Mouse (Mus musculus) liver, postnatal 0 days (tissue): ENCODE results near the gene Scn11a. TPM values are rescaled to one million over a fixed set of nuclear protein-coding genes. Genes with fewer than 3 reads are reported as not detected.

Source experiments
- ATAC-seq: fragments of 200-750 bp; cut with Nextera tagmentation; 2 replicates; pipeline ENCODE4 v1.8.0; 2017; ENCODE audit warnings: mild to moderate bottlenecking, moderate library complexity
- DNase-seq: peaks from one replicate; pipeline ENCODE4 v3.0.0-alpha.2; 2016
- H3K27ac ChIP-seq: fragments of 300-500 bp; sonication (generic); 2 replicates; pipeline ENCODE4 v1.5.1; 2014; ENCODE audit warnings: antibody characterized with exemption, moderate library complexity, mild to moderate bottlenecking, low read depth
- H3K27me3 ChIP-seq: fragments of 300-500 bp; sonication (generic); 2 replicates; pipeline ENCODE4 v1.6.1; 2014; ENCODE audit warnings: low read length, control low read depth, mixed read lengths; ENCODE audit not compliant: insufficient read depth
- H3K36me3 ChIP-seq: fragments of 300-500 bp; sonication (generic); replicated peaks from 2 replicates; pipeline ENCODE4 v1.6.1; 2014; ENCODE audit warnings: mild to moderate bottlenecking, control low read depth, low read length, moderate library complexity, mixed read lengths; ENCODE audit not compliant: insufficient read depth
- H3K4me1 ChIP-seq: fragments of 300-500 bp; sonication (generic); 2 replicates; pipeline ENCODE4 v1.6.1; 2014; ENCODE audit warnings: antibody characterized with exemption, mild to moderate bottlenecking, control low read depth; ENCODE audit not compliant: insufficient read depth
- H3K4me2 ChIP-seq: fragments of 300-500 bp; sonication (generic); 2 replicates; pipeline ENCODE4 v1.6.1; 2014; ENCODE audit warnings: low read depth, mild to moderate bottlenecking, low read length, moderate library complexity, mixed read lengths
- H3K4me3 ChIP-seq: fragments of 300-500 bp; sonication (generic); 2 replicates; pipeline ENCODE4 v1.5.1; 2014; ENCODE audit warnings: low read depth, low read length
- H3K9ac ChIP-seq: fragments of 300-500 bp; sonication (generic); replicated peaks from 2 replicates; pipeline ENCODE4 v1.6.1; 2014; ENCODE audit warnings: mild to moderate bottlenecking, moderate library complexity
- H3K9me3 ChIP-seq: fragments of 300-500 bp; sonication (generic); 2 replicates; pipeline ENCODE4 v1.6.1; 2016; ENCODE audit warnings: mild to moderate bottlenecking, control low read depth, low read length, mixed read lengths
- CTCF ChIP-seq: sonication (generic); IDR thresholded peaks from 2 replicates; pipeline ENCODE4 v1.5.1; 2016; ENCODE audit warnings: antibody characterized with exemption, low read depth
- EP300 ChIP-seq: IDR thresholded peaks from 2 replicates; pipeline ENCODE4 v1.6.1; 2016; ENCODE audit warnings: antibody characterized with exemption, low read depth, mild to moderate bottlenecking
- WGBS: fragments of 180-500 bp; shearing (Covaris S2); extraction: QIAGEN DNeasy Blood & Tissue Kit; methylation state at CpG from one replicate; pipeline ENCODE4 v1.1.7; 2014; ENCODE audit not compliant: insufficient replicate concordance; 5-methylcytosine and 5-hydroxymethylcytosine counted together
- polyA plus RNA-seq: library from polyadenylated mRNA; unstranded; fragments of >200 nt; fragmentation: Nextera tagmentation; extraction: Ambion mirVana; gene quantifications from 2 replicates; pipeline ENCODE4 v1.2.1, GENCODE M21; 2015

The Scn11a gene
- polyA plus RNA-seq, 1 experiment from 2014 or later: not detected

- ATAC-seq: no peak
- no peak overlapping the region for H3K4me3 ChIP-seq
- no peak overlapping the region for H3K9ac ChIP-seq
- H3K4me2 ChIP-seq: no peak overlapping the region
- H3K4me1 ChIP-seq: no peaks in the 10 kb centered on the region
- H3K27me3 ChIP-seq: no peaks in the 10 kb centered on the region
- 61% methylated on average over 15 of the region's 15 CpGs for WGBS
- no peaks in the 10 kb centered on the region for H3K9me3 ChIP-seq
- no peak overlapping the region for H3K27ac ChIP-seq
- TF ChIP-seq CTCF (no peak), EP300 (no peak)
- no peaks in the 10 kb centered on the region for H3K36me3 ChIP-seq
- DNase-seq: no peak
Observed at GRCm38 (mm10) chr9:119803845-119804500, 21.3 kb downstream of the Scn11a start.

DNA sequence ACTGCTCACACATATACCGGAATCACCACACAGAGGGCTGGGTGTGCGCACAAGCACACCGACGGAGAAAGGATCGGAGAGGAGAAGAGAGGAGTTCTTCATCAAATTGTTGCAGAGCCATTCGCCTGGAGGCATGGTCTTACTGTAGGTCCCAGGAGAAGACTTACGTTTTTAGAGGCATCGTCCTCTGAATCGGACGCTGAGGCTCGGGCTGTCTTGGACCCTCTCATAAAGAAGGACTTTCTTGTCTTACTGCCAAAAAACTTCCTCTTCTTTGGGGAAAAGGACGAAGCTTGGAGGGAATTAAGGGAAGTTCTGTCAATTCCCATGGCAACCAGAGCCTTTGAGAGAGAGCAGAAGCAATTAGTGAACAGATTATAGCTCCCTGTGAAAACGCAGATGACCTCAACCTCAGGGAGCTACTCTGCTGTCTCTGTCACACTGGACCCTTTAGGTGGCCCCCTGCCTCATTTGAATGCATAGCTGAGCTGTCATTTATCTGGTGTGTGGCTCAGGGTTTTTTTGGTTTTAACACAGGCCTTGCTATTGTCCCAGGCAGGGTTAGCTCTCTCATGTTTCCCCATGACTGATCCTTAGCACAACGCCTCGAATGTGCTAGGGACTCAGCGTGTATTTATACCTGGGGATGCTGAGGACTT lies 22.0 kb downstream of the Scn11a start:
- Histone ChIP-seq H3K36me3 (no peaks in the 10 kb centered on the region), H3K9ac (no peak overlapping the region), H3K27ac (no peak overlapping the region), H3K9me3 (no peaks in the 10 kb centered on the region), H3K4me3 (no peak overlapping the region), H3K27me3 (no peaks in the 10 kb centered on the region), H3K4me1 (no peaks in the 10 kb centered on the region), H3K4me2 (no peak overlapping the region)
- no peak for TF ChIP-seq CTCF
- no peak for TF ChIP-seq EP300
- WGBS: 63% methylated on average over 16 of the region's 16 CpGs
- no peak for ATAC-seq
- no peak for DNase-seq

- TF ChIP-seq EP300 (no peak), CTCF (no peak)
- H3K4me3 ChIP-seq: no peak overlapping the region
Observed at GRCm38 (mm10) chr9:119801460-119801859, 23.8 kb downstream of the Scn11a start.

GRCm38 (mm10) chr9:119796791-119797190 lies 28.5 kb downstream of the Scn11a start:
- ATAC-seq (no peak), DNase-seq (no peak)
- 73% methylated on average over 4 of the region's 4 CpGs for whole genome bisulfite sequencing
- no peak overlapping the region for H3K4me3 ChIP-seq
- TF ChIP-seq EP300: no peak
- TF ChIP-seq CTCF: no peak
- no peaks in the 10 kb centered on the region for H3K4me1 ChIP-seq
- H3K27ac ChIP-seq: no peak overlapping the region
- H3K9ac ChIP-seq: no peak overlapping the region
- no peak overlapping the region for H3K4me2 ChIP-seq
- no peaks in the 10 kb centered on the region for H3K36me3 ChIP-seq
- H3K9me3 ChIP-seq: no peaks in the 10 kb centered on the region
- H3K27me3 ChIP-seq: no peaks in the 10 kb centered on the region

More at GRCm38 (mm10) chr9:119801460-119801859, 23.8 kb downstream of the Scn11a start:
- H3K27ac ChIP-seq: no peak overlapping the region
- DNase-seq (no peak), ATAC-seq (no peak)
- no peak overlapping the region for H3K4me2 ChIP-seq
- no peaks in the 10 kb centered on the region for H3K36me3 ChIP-seq
- H3K27me3 ChIP-seq: no peaks in the 10 kb centered on the region
- 34% methylated on average over 6 of the region's 6 CpGs for WGBS
- H3K4me1 ChIP-seq: no peaks in the 10 kb centered on the region
- no peak overlapping the region for H3K9ac ChIP-seq
- H3K9me3 ChIP-seq: no peaks in the 10 kb centered on the region

DNA sequence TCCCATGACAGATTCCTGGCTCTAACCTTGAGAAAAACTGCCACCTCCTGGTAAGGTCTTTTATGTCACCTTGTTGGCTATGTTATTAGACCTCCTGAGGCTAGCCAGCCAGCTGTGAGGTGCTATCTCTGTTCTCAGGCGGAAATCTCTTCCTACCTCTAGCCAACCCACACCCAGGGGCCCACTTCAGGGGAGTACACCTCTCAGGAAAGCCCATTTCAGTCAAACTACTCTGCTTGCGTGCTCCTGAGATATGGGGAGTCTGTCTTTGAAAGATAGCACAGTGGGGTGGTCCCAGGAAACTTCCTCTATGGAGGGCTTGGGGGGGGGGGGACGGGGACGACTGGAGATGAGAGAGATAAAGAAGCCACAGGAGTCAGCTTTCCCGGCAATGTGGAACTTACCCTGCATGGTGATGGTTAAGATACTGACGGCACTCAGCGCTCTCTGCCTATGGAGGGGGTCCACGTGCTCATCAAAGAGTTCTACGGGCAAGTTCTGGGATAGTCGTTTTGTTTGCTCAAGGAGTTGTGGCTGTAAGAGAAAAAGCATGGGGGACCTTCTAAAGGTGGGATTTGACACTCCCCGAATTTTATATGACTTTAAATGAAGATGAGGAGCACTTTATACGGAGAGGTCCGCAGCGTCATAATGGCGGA lies 29.9 kb downstream of the Scn11a start:
- Histone ChIP-seq H3K36me3 (no peaks in the 10 kb centered on the region), H3K27ac (no peak overlapping the region), H3K4me1 (no peaks in the 10 kb centered on the region), H3K27me3 (no peaks in the 10 kb centered on the region), H3K4me3 (no peak overlapping the region), H3K9ac (no peak overlapping the region), H3K4me2 (no peak overlapping the region), H3K9me3 (no peaks in the 10 kb centered on the region)
- WGBS: 51% methylated on average over 15 of the region's 15 CpGs
- ATAC-seq: no peak
- no peak for DNase-seq
- TF ChIP-seq CTCF (no peak), EP300 (no peak)

GRCm38 (mm10) chr9:119794470-119794869 lies 30.8 kb downstream of the Scn11a start:
- no peaks in the 10 kb centered on the region for H3K27me3 ChIP-seq
- DNase-seq (no peak), ATAC-seq (no peak)
- H3K9ac ChIP-seq: no peak overlapping the region
- no peak overlapping the region for H3K4me3 ChIP-seq
- TF ChIP-seq CTCF: no peak
- no peak for TF ChIP-seq EP300
- no peaks in the 10 kb centered on the region for H3K9me3 ChIP-seq
- no peak overlapping the region for H3K27ac ChIP-seq
- H3K36me3 ChIP-seq: no peaks in the 10 kb centered on the region
- no peaks in the 10 kb centered on the region for H3K4me1 ChIP-seq
- 43% methylated on average over 4 of the region's 4 CpGs for WGBS
- H3K4me2 ChIP-seq: no peak overlapping the region
